Comparison of ENCODE assay signal across 12 mouse cellular contexts in the genomic region with DNA sequence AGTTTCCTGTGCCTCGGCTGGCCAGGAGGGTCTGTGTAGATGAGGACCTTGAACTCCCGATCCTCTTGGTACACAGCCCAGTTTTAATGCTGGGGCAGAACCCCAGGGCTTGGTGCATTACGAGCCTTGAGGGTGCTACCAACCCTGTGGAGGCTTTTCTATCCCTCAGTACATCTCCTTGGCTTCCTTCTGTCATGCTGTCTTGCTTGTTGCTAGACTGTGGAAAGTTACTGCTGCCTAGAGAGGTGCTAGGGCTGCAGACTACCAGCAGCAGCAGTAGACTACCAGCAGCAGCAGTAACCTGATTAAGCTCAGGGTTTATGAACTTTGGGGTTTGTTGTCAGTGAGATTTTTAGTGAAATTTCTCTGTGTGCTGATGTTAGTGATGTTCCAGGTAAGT. TPM values are rescaled to one million over a fixed set of nuclear protein-coding genes. Genes with fewer than 3 reads are reported as not detected.
DNase-seq lines count a peak whose midpoint lies in the region; ATAC-seq and TF ChIP-seq lines count a peak whose summit lies in the region.
"Had no signal": no experiment of that assay in that cellular context is flagged by ENCODE, and none has a peak within 500 bp of the region (broad histone marks: within the 10 kb centered on the region; RNA-seq: fewer than 3 reads in every experiment).

No protein-coding gene starts in this region.

- H3K9me3 ChIP-seq in liver, embryonic 14.5 days (ENCODE audit: control insufficient read depth, low read length), result no peaks in the 10 kb centered on the region
- H3K9me3 ChIP-seq: heart, embryonic 10.5 days had no signal

- H3K4me1 ChIP-seq in cortical plate, adult 2 months (ENCODE audit: control insufficient read depth, insufficient read depth, low read length), result peaks cover 40% of the 10 kb centered on the region
- peaks cover 17 to 32% of the 10 kb centered on the region in 2 experiments for H3K4me1 ChIP-seq in liver, embryonic 14.5 days (replicated peaks; ENCODE audit: control insufficient read depth in 2 of 2, insufficient read depth in 2 of 2, low read length in 1 of 2)

- no peaks in the 10 kb centered on the region for H3K27me3 ChIP-seq in liver, embryonic 14.5 days (ENCODE audit: control insufficient read depth, insufficient read depth, low read length)

- H3K9ac ChIP-seq in liver, embryonic 14.5 days (replicated peaks), result 0 out of 2 replicates have a peak overlapping the region, but pooled peaks have one; percentile 11

- no peak overlapping the region for H3K4me2 ChIP-seq in liver, embryonic 14.5 days (ENCODE audit: low read depth)

- no peak for TF ChIP-seq EP300 in liver, embryonic 14.5 days (IDR thresholded peaks at IDR 0.05; ENCODE audit: low read depth)

- no peak overlapping the region; the same call in 1 of the 2 replicates for H3K4me3 ChIP-seq in left cerebral cortex, adult 2 months
- H3K4me3 ChIP-seq in cortical plate, adult 2 months (ENCODE audit: insufficient read depth, low read length), result no peak overlapping the region
- no peak overlapping the region for H3K4me3 ChIP-seq in liver, embryonic 14.5 days (ENCODE audit: insufficient read depth in 1 of 2, low read depth in 2 of 2, low read length in 2 of 2)
- H3K4me3 ChIP-seq: heart, embryonic 10.5 days had no signal

- peak; percentile 54 for ATAC-seq in frontal cortex, adult (ENCODE audit: low TSS enrichment)
- no peak for ATAC-seq in liver, embryonic 14.5 days (ENCODE audit: insufficient read depth)
- ATAC-seq in activated CD4-positive, CD25-positive, alpha-beta regulatory T cell, adult 4 months, result no peak

- no peak for DNase-seq in frontal cortex, postnatal 25 days (ENCODE audit: low spot score in 2 of 2)
- no peak for DNase-seq in left cerebral cortex, adult 2 months (ENCODE audit: extremely low spot score in 1 of 2, low spot score in 2 of 2)
- DNase-seq in left cerebral cortex, adult 11 months (ENCODE audit: low spot score), result no peak
- no peak for DNase-seq in liver, embryonic 14.5 days (ENCODE audit: low read depth in 3 of 3, low spot score in 3 of 3)
- DNase-seq in thymus, postnatal 14 days, result no peak
- DNase-seq: lung, postnatal 10 days; right cerebral cortex, postnatal 25 days had no signal

- intact Hi-C loops in left cerebral cortex, adult 2 months (cut with DNase I), result no loop called here

- H3K36me3 ChIP-seq in liver, embryonic 14.5 days (replicated peaks; ENCODE audit: control insufficient read depth, insufficient read depth, low read depth), result peaks cover 77% of the 10 kb centered on the region

- no peak for TF ChIP-seq POLR2A in cortical plate, adult 2 months (IDR thresholded peaks at IDR 0.05; ENCODE audit: extremely low read depth, insufficient read depth, low read length)

- H3K27ac ChIP-seq in left cerebral cortex, adult 2 months, result peak overlapping the region; percentile 57
- peak overlapping the region; percentile 33; the same call in 1 of the 2 replicates for H3K27ac ChIP-seq in cortical plate, adult 2 months (ENCODE audit: insufficient read depth, low read length)
- H3K27ac ChIP-seq in liver, embryonic 14.5 days, result no peak overlapping the region
- H3K27ac ChIP-seq: heart, embryonic 10.5 days had no signal

- 81% methylated on average over 3 of the region's 3 CpGs for WGBS in liver, embryonic 14.5 days (ENCODE audit: insufficient replicate concordance)

- no peak; the same call in none of the 2 replicates for TF ChIP-seq CTCF in left cerebral cortex, adult 2 months (IDR thresholded peaks at IDR 0.05)
- TF ChIP-seq CTCF in cortical plate, adult 2 months (IDR thresholded peaks at IDR 0.05; ENCODE audit: extremely low read depth, insufficient read depth, low read length), result no peak
- TF ChIP-seq CTCF in liver, embryonic 14.5 days (IDR thresholded peaks at IDR 0.05; ENCODE audit: low read depth), result no peak

RNA-seq across cellular contexts. Expression of a gene that starts 5.9 kb away (rescaled TPM):
- total RNA-seq in left cerebral cortex, adult 2 months (2021), result 100 to 1,000 TPM; 176 to 195 TPM
- polyA plus RNA-seq in cortical plate, adult 2 months (2012; rRNA removed), result 186 and 195 TPM in 2 replicates
- 84.5 and 119 TPM in 2 replicates for polyA plus RNA-seq in liver, embryonic 14.5 days (2012; rRNA removed)
- 139 and 165 TPM in 2 replicates for polyA plus RNA-seq in liver, embryonic 14.5 days (2014; fragmentation: Nextera tagmentation; extraction: Ambion mirVana)
- 10 to 100 TPM; 44.5 to 70.3 TPM for polyA plus RNA-seq in activated CD4-positive, CD25-positive, alpha-beta regulatory T cell, adult 4 months (2017; shearing (Covaris generic))

RNA-seq across cellular contexts. Expression of a gene that starts 23.4 kb away (rescaled TPM):
- total RNA-seq in left cerebral cortex, adult 2 months (2021), result 1 to 10 TPM in 1 of 2 experiments, under 1 TPM in 1; 0.66 to 1.1 TPM
- polyA plus RNA-seq in cortical plate, adult 2 months (2012; rRNA removed), result 0.17 and 0.44 TPM in 2 replicates
- 0.01 and 0.13 TPM in 2 replicates for polyA plus RNA-seq in liver, embryonic 14.5 days (2012; rRNA removed)
- polyA plus RNA-seq in liver, embryonic 14.5 days (2014; fragmentation: Nextera tagmentation; extraction: Ambion mirVana), result not detected in 2 replicates
- polyA plus RNA-seq in activated CD4-positive, CD25-positive, alpha-beta regulatory T cell, adult 4 months (2017; shearing (Covaris generic)), result 1 to 10 TPM in 1 of 2 experiments, not detected in 1; 1.0 TPM
- polyA plus RNA-seq: kidney, postnatal 0 days had no signal

RNA-seq across cellular contexts. Expression of a gene that starts 42.6 kb away (rescaled TPM):
- 1 to 10 TPM; 2.1 to 2.2 TPM for total RNA-seq in left cerebral cortex, adult 2 months (2021)
- polyA plus RNA-seq in cortical plate, adult 2 months (2012; rRNA removed), result 3.6 and 3.9 TPM in 2 replicates
- 1.2 and 1.3 TPM in 2 replicates for polyA plus RNA-seq in liver, embryonic 14.5 days (2012; rRNA removed)
- 1.5 and 1.6 TPM in 2 replicates for polyA plus RNA-seq in liver, embryonic 14.5 days (2014; fragmentation: Nextera tagmentation; extraction: Ambion mirVana)
- 10 to 100 TPM; 39.5 to 46.5 TPM for polyA plus RNA-seq in activated CD4-positive, CD25-positive, alpha-beta regulatory T cell, adult 4 months (2017; shearing (Covaris generic))
